Mouse (Mus musculus) macrophage (primary cell): ENCODE measurements around the gene Tubb5. TPM values are rescaled to one million over a fixed set of nuclear protein-coding genes. Genes with fewer than 3 reads are reported as not detected.

ENCODE experiments used
- H3K27ac ChIP-seq: fragments of 350-480 bp; formaldehyde crosslinking; 2 replicates; pipeline ENCODE4 v1.9.0; 2021
- H3K36me3 ChIP-seq: fragments of 350-480 bp; formaldehyde crosslinking; 2 replicates; pipeline ENCODE4 v1.9.0; 2021; ENCODE audit errors: inconsistent target
- H3K4me3 ChIP-seq: fragments of 350-480 bp; formaldehyde crosslinking; 2 replicates; pipeline ENCODE4 v1.9.0; 2021; ENCODE audit errors: inconsistent target
- H3K79me2 ChIP-seq: fragments of 350-480 bp; formaldehyde crosslinking; 2 replicates; pipeline ENCODE4 v1.9.0; 2021; ENCODE audit errors: inconsistent target
- WGBS: methylation state at CpG from one replicate; pipeline ENCODE4 v1.1.7; 2026; ENCODE audit warnings: inconsistent platforms; ENCODE audit not compliant: missing documents; 5-methylcytosine and 5-hydroxymethylcytosine counted together
- polyA plus RNA-seq: library from polyadenylated mRNA; stranded (reverse); fragments of 250-400 nt; gene quantifications from 3 replicates; pipeline ENCODE4 v1.2.4, GENCODE M21; 2018; ENCODE audit warnings: inconsistent platforms

The Tubb5 gene
- polyA plus RNA-seq, 1 experiment from 2014 or later = 205 TPM

- Histone ChIP-seq H3K79me2 (peaks cover 13% of the 10 kb centered on the region), H3K27ac (no peak overlapping the region), H3K4me3 (no peak overlapping the region), H3K36me3 (peaks cover 29% of the 10 kb centered on the region)
- WGBS = 98% methylated on average over 5 of the region's 13 CpGs
These were observed 12.8 kb downstream of the Tubb5 start for GRCm38 (mm10) chr17:35825109-35825850.

GRCm38 (mm10) chr17:35824402-35824801 lies 13.7 kb downstream of the Tubb5 start:
- H3K4me3 ChIP-seq = no peak overlapping the region
- peaks cover 13% of the 10 kb centered on the region for H3K79me2 ChIP-seq
- peaks cover 29% of the 10 kb centered on the region for H3K36me3 ChIP-seq
- 84% methylated on average over 7 of the region's 7 CpGs for WGBS
- no peak overlapping the region for H3K27ac ChIP-seq

GRCm38 (mm10) chr17:35822964-35823937 lies 14.9 kb downstream of the Tubb5 start, which contains the start of gene Flot1:
Flot1 (plus strand) TSS chr17:35823230.
- peaks cover 13% of the 10 kb centered on the region for H3K79me2 ChIP-seq
- whole genome bisulfite sequencing = 3% methylated on average over 40 of the region's 47 CpGs
- H3K27ac ChIP-seq = peak within 1 kb of the TSS; percentile 84
- peak within 1 kb of the TSS; percentile 94 for H3K4me3 ChIP-seq
- H3K36me3 ChIP-seq = peaks cover 29% of the 10 kb centered on the region

- 1% methylated on average over 11 of the region's 11 CpGs for WGBS
- H3K27ac ChIP-seq = peak overlapping the region; percentile 84
- H3K4me3 ChIP-seq = peak overlapping the region; percentile 94
- peaks cover 13% of the 10 kb centered on the region for H3K79me2 ChIP-seq
- peaks cover 27% of the 10 kb centered on the region for H3K36me3 ChIP-seq
These were observed 15.5 kb downstream of the Tubb5 start for GRCm38 (mm10) chr17:35822564-35822963.

GRCm38 (mm10) chr17:35821439-35822430 lies 16.4 kb downstream of the Tubb5 start, which contains the start of gene Ier3:
Ier3 (plus strand) TSS chr17:35821684.
- peaks cover 13% of the 10 kb centered on the region for H3K79me2 ChIP-seq
- H3K36me3 ChIP-seq = peaks cover 19% of the 10 kb centered on the region
- under 1% methylated on average over 62 of the region's 62 CpGs for WGBS
- H3K27ac ChIP-seq = peak within 1 kb of the TSS; percentile 84
- H3K4me3 ChIP-seq = peak within 1 kb of the TSS; percentile 94

GRCm38 (mm10) chr17:35820111-35820510 lies 18.0 kb downstream of the Tubb5 start:
- no peak overlapping the region for H3K27ac ChIP-seq
- no peak overlapping the region for H3K4me3 ChIP-seq
- H3K36me3 ChIP-seq = peaks cover 3% of the 10 kb centered on the region; the same call in 1 of the 2 replicates
- H3K79me2 ChIP-seq = peaks cover 13% of the 10 kb centered on the region
- 92% methylated on average over 4 of the region's 5 CpGs for WGBS

- Histone ChIP-seq H3K36me3 (no peaks in the 10 kb centered on the region), H3K27ac (no peak overlapping the region)
- WGBS = 93% methylated on average over 10 of the region's 10 CpGs
These were observed 20.9 kb downstream of the Tubb5 start for GRCm38 (mm10) chr17:35817226-35817625.

GRCm38 (mm10) chr17:35816686-35817085 lies 21.4 kb downstream of the Tubb5 start:
- H3K36me3 ChIP-seq = no peaks in the 10 kb centered on the region
- WGBS = 75% methylated on average over 6 of the region's 14 CpGs
- no peak overlapping the region for H3K4me3 ChIP-seq
- no peak overlapping the region for H3K27ac ChIP-seq
- peaks cover 3% of the 10 kb centered on the region for H3K79me2 ChIP-seq

More at GRCm38 (mm10) chr17:35817226-35817625, 20.9 kb downstream of the Tubb5 start:
- no peak overlapping the region for H3K4me3 ChIP-seq
- H3K79me2 ChIP-seq = peaks cover 8% of the 10 kb centered on the region

- Histone ChIP-seq H3K27ac (peak overlapping the region; percentile 86; the same call in 1 of the 2 replicates), H3K36me3 (no peaks in the 10 kb centered on the region), H3K79me2 (no peaks in the 10 kb centered on the region), H3K4me3 (no peak overlapping the region)
- WGBS = 81% methylated on average over 7 of the region's 7 CpGs
These were observed 22.3 kb downstream of the Tubb5 start for GRCm38 (mm10) chr17:35815836-35816235.

- H3K27ac ChIP-seq = peak overlapping the region; percentile 86
- no peaks in the 10 kb centered on the region for H3K36me3 ChIP-seq
- no peak overlapping the region for H3K4me3 ChIP-seq
- 44% methylated on average over 6 of the region's 6 CpGs for WGBS
- no peaks in the 10 kb centered on the region for H3K79me2 ChIP-seq
These were observed 23.4 kb downstream of the Tubb5 start for GRCm38 (mm10) chr17:35814678-35815077.

- Histone ChIP-seq H3K27ac (peak overlapping the region; percentile 86), H3K4me3 (no peak overlapping the region), H3K36me3 (no peaks in the 10 kb centered on the region), H3K79me2 (no peaks in the 10 kb centered on the region)
- WGBS = 21% methylated on average over 6 of the region's 7 CpGs
These were observed 24.5 kb downstream of the Tubb5 start for GRCm38 (mm10) chr17:35813653-35814052.

GRCm38 (mm10) chr17:35813245-35813647 lies 24.9 kb downstream of the Tubb5 start:
- no peak overlapping the region for H3K4me3 ChIP-seq
- H3K27ac ChIP-seq = peak overlapping the region; percentile 86
- H3K79me2 ChIP-seq = no peaks in the 10 kb centered on the region
- WGBS = 7% methylated on average over 7 of the region's 7 CpGs
- H3K36me3 ChIP-seq = no peaks in the 10 kb centered on the region

GRCm38 (mm10) chr17:35812736-35813135 lies 25.4 kb downstream of the Tubb5 start:
- WGBS = 58% methylated on average over 6 of the region's 6 CpGs
- peak overlapping the region; percentile 86 for H3K27ac ChIP-seq

More at GRCm38 (mm10) chr17:35812736-35813135, 25.4 kb downstream of the Tubb5 start:
- H3K79me2 ChIP-seq = no peaks in the 10 kb centered on the region
- H3K4me3 ChIP-seq = no peak overlapping the region
- H3K36me3 ChIP-seq = no peaks in the 10 kb centered on the region
